Mouse (Mus musculus) heart, postnatal 10 days (tissue): ENCODE results near the gene Ier5. TPM values are rescaled to one million over a fixed set of nuclear protein-coding genes. Genes with fewer than 3 reads are reported as not detected.

Experiments used
- DNase-seq, 2 experiments: peaks; one replicate each; pipeline ENCODE4 v3.0.0; 2021
- intact Hi-C: fragments of 180-260 bp; cut with DNase I; formaldehyde crosslinking; loops from one replicate; pipeline ENCODE4 v1.15.1; 2025
- total RNA-seq, 2 experiments: library from RNA; stranded (reverse); gene quantifications; 2 replicates each; pipeline ENCODE4 v1.2.3; 2021

Gene Ier5
- total RNA-seq, 2 experiments from 2014 or later = 20.4 to 22.6 TPM

- no peak for DNase-seq
- intact Hi-C loops = no loop called here
Observed at GRCm38 (mm10) chr1:155060261-155060660, 39.2 kb downstream of the Ier5 start.

GRCm38 (mm10) chr1:155059505-155059904 lies 39.9 kb downstream of the Ier5 start:
- intact Hi-C loops = no loop called here

GRCm38 (mm10) chr1:155058099-155059012 lies 41.1 kb downstream of the Ier5 start:
- intact Hi-C loops = no loop called here
- DNase-seq = no peak

More at GRCm38 (mm10) chr1:155059505-155059904, 39.9 kb downstream of the Ier5 start:
- DNase-seq = peak; percentile 80 to 84

- intact Hi-C loops = no loop called here
- no peak for DNase-seq
Observed at GRCm38 (mm10) chr1:155056166-155056565, 43.3 kb downstream of the Ier5 start.

GRCm38 (mm10) chr1:155055041-155055440 lies 44.4 kb downstream of the Ier5 start:
- no peak for DNase-seq
- intact Hi-C loops = no loop called here

GRCm38 (mm10) chr1:155054366-155054965 lies 45.0 kb downstream of the Ier5 start:
- intact Hi-C loops = no loop called here

GRCm38 (mm10) chr1:155053296-155053695 lies 46.1 kb downstream of the Ier5 start:
- no peak for DNase-seq
- intact Hi-C loops = no loop called here

More at GRCm38 (mm10) chr1:155054366-155054965, 45.0 kb downstream of the Ier5 start:
- no peak for DNase-seq

GRCm38 (mm10) chr1:155052761-155053166 lies 46.7 kb downstream of the Ier5 start:
- no peak for DNase-seq

GRCm38 (mm10) chr1:155052131-155052760 lies 47.2 kb downstream of the Ier5 start:
- no peak for DNase-seq
- intact Hi-C loops = no loop called here

More at GRCm38 (mm10) chr1:155052761-155053166, 46.7 kb downstream of the Ier5 start:
- intact Hi-C loops = no loop called here

GRCm38 (mm10) chr1:155051701-155052127 lies 47.7 kb downstream of the Ier5 start:
- intact Hi-C loops = no loop called here
- peak; percentile 78 to 81 for DNase-seq

- intact Hi-C loops = no loop called here
Observed at GRCm38 (mm10) chr1:155050897-155051592, 48.4 kb downstream of the Ier5 start.

GRCm38 (mm10) chr1:155050174-155050573 lies 49.3 kb downstream of the Ier5 start:
- intact Hi-C loops = no loop called here
- peak; percentile 71 to 72 for DNase-seq

More at GRCm38 (mm10) chr1:155050897-155051592, 48.4 kb downstream of the Ier5 start:
- no peak for DNase-seq

- intact Hi-C loops = loop anchor here (1.0 to 5.0 kb wide), 5 partner anchors 50 to 233 kb away; partner anchors contain the start of gene Ier5
- peak; percentile 94 to 97 for DNase-seq
Observed at GRCm38 (mm10) chr1:155048947-155049346, 50.5 kb downstream of the Ier5 start.

Other genes with a start within 250 kb of the Ier5 start
- under 1 TPM; 0.17 to 0.34 TPM for gene Cacna1e, start 215.1 kb downstream of the Ier5 start, total RNA-seq
- gene Mr1, start 47.2 kb upstream of the Ier5 start, total RNA-seq = 10 to 100 TPM in 1 of 2 experiments, 1 to 10 TPM in 1; 8.9 to 11.9 TPM
- 10 to 100 TPM; 46.2 to 50.5 TPM for gene Stx6, start 59.1 kb upstream of the Ier5 start, total RNA-seq
- gene BC034090, start 144.8 kb upstream of the Ier5 start, total RNA-seq = 10 to 100 TPM; 53.6 to 56.7 TPM